ENCODE assay signal across 8 mouse cellular contexts in genomic region chr10:7213066-7213630, GRCm38 (mm10). TPM values are rescaled to one million over a fixed set of nuclear protein-coding genes. Genes with fewer than 3 reads are reported as not detected.
DNase-seq lines count a peak whose midpoint lies in the region; ATAC-seq and TF ChIP-seq lines count a peak whose summit lies in the region.

No protein-coding gene starts in this region.

- TF ChIP-seq POLR2A in small intestine, adult 2 months (IDR thresholded peaks at IDR 0.05; ENCODE audit: low read depth, low read length), result no peak

- no peaks in the 10 kb centered on the region for H3K9me3 ChIP-seq in lung, embryonic 14.5 days (ENCODE audit: low read depth, low read length)
- no peaks in the 10 kb centered on the region for H3K9me3 ChIP-seq in forebrain, embryonic 10.5 days
- no peaks in the 10 kb centered on the region for H3K9me3 ChIP-seq in limb, embryonic 13.5 days

- peaks cover 16% of the 10 kb centered on the region for H3K4me1 ChIP-seq in lung, embryonic 14.5 days (ENCODE audit: insufficient read depth)
- H3K4me1 ChIP-seq in forebrain, embryonic 10.5 days, result peaks cover 40% of the 10 kb centered on the region
- peaks cover 34% of the 10 kb centered on the region for H3K4me1 ChIP-seq in limb, embryonic 13.5 days
- H3K4me1 ChIP-seq in small intestine, adult 2 months (ENCODE audit: control insufficient read depth, insufficient read depth, insufficient read length, low read length), result peaks cover 8% of the 10 kb centered on the region

- no peaks in the 10 kb centered on the region for H3K27me3 ChIP-seq in lung, embryonic 14.5 days (ENCODE audit: insufficient read depth, low read length)
- no peaks in the 10 kb centered on the region for H3K27me3 ChIP-seq in forebrain, embryonic 10.5 days (ENCODE audit: poor library complexity, severe bottlenecking)
- H3K27me3 ChIP-seq in limb, embryonic 13.5 days, result no peaks in the 10 kb centered on the region
- no peaks in the 10 kb centered on the region for H3K27me3 ChIP-seq in small intestine, adult 2 months (ENCODE audit: control insufficient read depth, insufficient read depth, low read length)

- peak overlapping the region; percentile 86 for H3K4me2 ChIP-seq in lung, embryonic 14.5 days
- H3K4me2 ChIP-seq in limb, embryonic 13.5 days (replicated peaks), result peak overlapping the region; percentile 69

- TF ChIP-seq CTCF in lung, embryonic 14.5 days (IDR thresholded peaks at IDR 0.05; ENCODE audit: low read depth), result no peak
- TF ChIP-seq CTCF in small intestine, adult 2 months (IDR thresholded peaks at IDR 0.05; ENCODE audit: extremely low read depth, insufficient read length, insufficient replicate concordance, low read depth, low read length), result no peak

- DNase-seq in lung, embryonic 14.5 days, result peak; percentile 44
- DNase-seq in lung, postnatal 14 days, result no peak
- no peak for DNase-seq in forebrain, embryonic 10.5 days (ENCODE audit: extremely low spot score, low spot score)
- no peak for DNase-seq in spleen, adult 12 weeks (ENCODE audit: low spot score)
- DNase-seq in B cell, adult 2 months, result no peak

- no peaks in the 10 kb centered on the region for H3K36me3 ChIP-seq in lung, embryonic 14.5 days (ENCODE audit: insufficient read depth)
- no peaks in the 10 kb centered on the region; the same call in 1 of the 2 replicates for H3K36me3 ChIP-seq in forebrain, embryonic 10.5 days (replicated peaks)
- no peaks in the 10 kb centered on the region for H3K36me3 ChIP-seq in limb, embryonic 13.5 days
- no peaks in the 10 kb centered on the region for H3K36me3 ChIP-seq in small intestine, adult 2 months (ENCODE audit: control insufficient read depth, insufficient read depth, low read length)

- ATAC-seq in lung, embryonic 14.5 days (ENCODE audit: insufficient read depth), result no peak
- ATAC-seq in limb, embryonic 13.5 days (ENCODE audit: low FRiP score, low read depth), result no peak
- ATAC-seq in granulocyte monocyte progenitor cell, adult 5-6 weeks (replicated peaks; ENCODE audit: poor library complexity, severe bottlenecking), result no peak

- H3K9ac ChIP-seq in lung, embryonic 14.5 days, result 0 out of 2 replicates have a peak overlapping the region, but pooled peaks have one; percentile 3
- peak overlapping the region; percentile 62; the same call in 1 of the 2 replicates for H3K9ac ChIP-seq in limb, embryonic 13.5 days

- 25% methylated on average over 10 of the region's 10 CpGs for WGBS in lung, embryonic 14.5 days
- 53% methylated on average over 10 of the region's 10 CpGs for WGBS in forebrain, embryonic 10.5 days
- WGBS in limb, embryonic 13.5 days, result 20% methylated on average over 10 of the region's 10 CpGs
- 13% methylated on average over 10 of the region's 10 CpGs for WGBS in small intestine, adult 2 months

- peak overlapping the region; percentile 77; the same call in 1 of the 2 replicates for H3K4me3 ChIP-seq in lung, embryonic 14.5 days (ENCODE audit: low read depth, low read length)
- H3K4me3 ChIP-seq in forebrain, embryonic 10.5 days, result peak overlapping the region; percentile 77; the same call in 1 of the 2 replicates
- peak overlapping the region; percentile 87 for H3K4me3 ChIP-seq in limb, embryonic 13.5 days
- H3K4me3 ChIP-seq in small intestine, adult 2 months (ENCODE audit: low read depth, low read length), result no peak overlapping the region

- peak overlapping the region; percentile 90 for H3K27ac ChIP-seq in lung, embryonic 14.5 days (ENCODE audit: low read depth)
- no peak overlapping the region for H3K27ac ChIP-seq in forebrain, embryonic 10.5 days
- H3K27ac ChIP-seq in limb, embryonic 13.5 days, result peak overlapping the region; percentile 92; the same call in 1 of the 2 replicates
- peak overlapping the region; percentile 98 for H3K27ac ChIP-seq in small intestine, adult 2 months (ENCODE audit: insufficient read depth, low read depth, low read length)

RNA-seq across cellular contexts. Expression of gene Cnksr3, which starts 1.1 kb away (rescaled TPM):
- polyA plus RNA-seq in lung, embryonic 14.5 days (2014; fragmentation: Nextera tagmentation; extraction: Ambion mirVana), result 9.4 and 11.4 TPM in 2 replicates
- 9.3 and 9.5 TPM in 2 replicates for polyA plus RNA-seq in forebrain, embryonic 10.5 days (2016; fragmentation: Nextera tagmentation; extraction: Ambion mirVana)
- polyA plus RNA-seq in limb, embryonic 13.5 days (2015; fragmentation: Nextera tagmentation; extraction: Ambion mirVana), result 11.7 and 12.7 TPM in 2 replicates
- polyA plus RNA-seq in small intestine, adult 2 months (2012; rRNA removed), result 4.4 and 8.9 TPM in 2 replicates
- total RNA-seq in granulocyte monocyte progenitor cell, adult 5-6 weeks (2014; fragmentation: Nextera tagmentation), result 4.9 and 6.7 TPM in 2 replicates
- total RNA-seq in granulocyte monocyte progenitor cell, adult 5-6 weeks (2017), result 3.2 and 3.7 TPM in 2 replicates
